Comparison of ENCODE assay signal across 27 mouse cellular contexts in the genomic region with DNA sequence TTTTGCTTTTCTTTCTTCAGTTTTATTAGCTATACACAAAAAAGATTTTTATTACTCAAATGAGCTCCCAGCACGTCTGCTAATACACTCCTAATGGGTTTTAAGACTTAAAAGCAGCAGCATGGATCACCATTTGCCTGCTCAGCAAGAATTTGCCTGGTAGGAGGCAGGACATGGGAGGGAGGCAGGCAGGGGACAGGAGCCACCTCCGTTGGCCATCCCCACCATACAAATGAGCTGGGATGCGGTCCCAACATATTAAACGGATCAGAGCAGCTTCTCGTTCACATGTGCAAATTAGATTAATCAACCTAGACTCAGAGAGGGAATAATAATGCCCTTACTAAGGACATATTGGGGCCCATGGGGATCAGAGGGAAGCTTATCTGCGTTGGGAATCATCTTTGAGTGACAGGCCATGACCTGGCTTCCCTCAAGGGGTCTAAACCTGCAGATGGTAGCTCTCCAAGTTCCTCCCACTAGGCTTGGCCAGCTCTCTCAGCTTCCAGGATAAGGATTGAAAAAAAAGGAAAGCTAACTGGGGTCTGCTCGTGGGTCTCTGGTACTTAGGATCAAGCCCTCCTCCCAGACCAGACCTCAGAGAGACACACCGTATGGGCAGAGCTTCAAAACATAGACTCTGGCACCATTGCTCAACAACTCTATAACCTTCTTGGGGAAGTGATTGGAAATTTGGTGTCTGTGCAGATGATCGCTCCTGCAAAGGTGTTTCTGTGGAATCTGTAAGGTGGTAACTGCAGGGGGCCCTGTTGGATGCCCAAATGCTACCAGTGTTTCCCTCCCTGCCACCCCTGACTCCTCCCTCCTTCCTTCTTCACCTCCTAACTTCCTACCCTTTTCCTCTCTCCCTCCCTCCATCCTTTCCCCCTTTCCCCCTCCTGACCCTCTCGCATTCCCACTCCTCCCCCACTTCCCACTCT.
A peak's percentile ranks its signal among the peaks of the same experiment; 100 is the strongest.
DNase-seq lines count a peak whose midpoint lies in the region; ATAC-seq and TF ChIP-seq lines count a peak whose summit lies in the region.
"Had no signal": no experiment of that assay in that cellular context is flagged by ENCODE, and none has a peak within 500 bp of the region (broad histone marks: within the 10 kb centered on the region; RNA-seq: fewer than 3 reads in every experiment).

No protein-coding gene starts in this region.

- peak; percentile 46 to 73 for DNase-seq in cerebellum, postnatal 14 days
- no peak for DNase-seq in cerebellum, adult 11-12 months
- no peak for DNase-seq in midbrain, postnatal 0 days (ENCODE audit: low spot score)
- peak; percentile 32 for DNase-seq in retina, embryonic 14.5 days (ENCODE audit: low spot score)
- no peak for DNase-seq in left cerebral cortex, adult 18-20 months (ENCODE audit: low spot score in 2 of 2)
- DNase-seq in thymus, postnatal 14 days: no peak
- DNase-seq: adrenal gland, postnatal 10 days; embryo, embryonic 11 days; gastrocnemius, adult 2 months; gastrocnemius, postnatal 36 days; heart, adult 18-20 months; heart, postnatal 4 days; kidney, adult 2 months; kidney, postnatal 36 days; lung, postnatal 36 days had no signal

- no peaks in the 10 kb centered on the region for H3K36me3 ChIP-seq in midbrain, embryonic 12.5 days
- no peaks in the 10 kb centered on the region for H3K36me3 ChIP-seq in midbrain, postnatal 0 days (ENCODE audit: insufficient read depth, low read length)
- H3K36me3 ChIP-seq in hindbrain, embryonic 16.5 days (ENCODE audit: control insufficient read depth, insufficient read depth, low read length): no peaks in the 10 kb centered on the region
- H3K36me3 ChIP-seq: embryonic facial prominence, embryonic 12.5 days; forebrain, embryonic 15.5 days; limb, embryonic 13.5 days; lung, embryonic 15.5 days had no signal

- no peak overlapping the region for H3K4me3 ChIP-seq in midbrain, embryonic 12.5 days
- no peak overlapping the region for H3K4me3 ChIP-seq in midbrain, postnatal 0 days (ENCODE audit: low read depth, low read length)
- H3K4me3 ChIP-seq in hindbrain, embryonic 16.5 days (ENCODE audit: low read length): no peak overlapping the region
- H3K4me3 ChIP-seq: embryonic facial prominence, embryonic 12.5 days; forebrain, embryonic 15.5 days; gastrocnemius, adult 2 months; layer of hippocampus, adult 2 months; limb, embryonic 13.5 days; lung, embryonic 15.5 days; myocyte had no signal

- peaks cover 7% of the 10 kb centered on the region; the same call in 1 of the 2 replicates for H3K4me1 ChIP-seq in midbrain, embryonic 12.5 days
- H3K4me1 ChIP-seq in midbrain, postnatal 0 days (ENCODE audit: insufficient read depth, low read length): no peaks in the 10 kb centered on the region
- H3K4me1 ChIP-seq in hindbrain, embryonic 16.5 days (ENCODE audit: control insufficient read depth, insufficient read depth, low read depth, low read length): peaks cover 2% of the 10 kb centered on the region; the same call in 1 of the 2 replicates
- H3K4me1 ChIP-seq: embryonic facial prominence, embryonic 12.5 days; forebrain, embryonic 15.5 days; limb, embryonic 13.5 days; lung, embryonic 15.5 days had no signal

- no peak for TF ChIP-seq CTCF in midbrain, postnatal 0 days (IDR thresholded peaks at IDR 0.05)

- no peak overlapping the region for H3K4me2 ChIP-seq in midbrain, embryonic 12.5 days (replicated peaks)
- H3K4me2 ChIP-seq in midbrain, postnatal 0 days (ENCODE audit: low read depth, low read length, poor library complexity, severe bottlenecking): no peak overlapping the region
- no peak overlapping the region for H3K4me2 ChIP-seq in hindbrain, embryonic 16.5 days (ENCODE audit: low read length)
- H3K4me2 ChIP-seq: embryonic facial prominence, embryonic 12.5 days; forebrain, embryonic 15.5 days; heart, embryonic 11.5 days; limb, embryonic 13.5 days; liver, embryonic 11.5 days; lung, embryonic 15.5 days had no signal

- no peak for ATAC-seq in midbrain, embryonic 12.5 days (ENCODE audit: low FRiP score, low read depth)
- no peak for ATAC-seq in midbrain, postnatal 0 days (ENCODE audit: low FRiP score)
- ATAC-seq in hindbrain, embryonic 16.5 days: peak; percentile 63
- ATAC-seq: forebrain, embryonic 15.5 days; midbrain, embryonic 16.5 days; Patski had no signal

- 54% methylated on average over 10 of the region's 10 CpGs for WGBS in midbrain, embryonic 12.5 days
- 40% methylated on average over 10 of the region's 10 CpGs for WGBS in midbrain, postnatal 0 days
- 40% methylated on average over 10 of the region's 10 CpGs for WGBS in hindbrain, embryonic 16.5 days

- no peak overlapping the region for H3K9ac ChIP-seq in midbrain, embryonic 12.5 days (replicated peaks)
- no peak overlapping the region for H3K9ac ChIP-seq in midbrain, postnatal 0 days (replicated peaks; ENCODE audit: low read length, poor library complexity, severe bottlenecking)
- no peak overlapping the region for H3K9ac ChIP-seq in hindbrain, embryonic 16.5 days (ENCODE audit: low read depth, low read length)
- H3K9ac ChIP-seq: embryonic facial prominence, embryonic 12.5 days; forebrain, embryonic 15.5 days; limb, embryonic 13.5 days; lung, embryonic 15.5 days had no signal

- 0 out of 2 replicates have a peak, but pooled peaks cover 4% of the 10 kb centered on the region for H3K9me3 ChIP-seq in midbrain, embryonic 12.5 days
- H3K9me3 ChIP-seq in midbrain, postnatal 0 days (ENCODE audit: low read length): no peaks in the 10 kb centered on the region
- no peaks in the 10 kb centered on the region for H3K9me3 ChIP-seq in hindbrain, embryonic 16.5 days (ENCODE audit: control insufficient read depth, low read length)
- H3K9me3 ChIP-seq: embryonic facial prominence, embryonic 12.5 days; forebrain, embryonic 15.5 days; limb, embryonic 13.5 days; lung, embryonic 15.5 days had no signal

- H3K27me3 ChIP-seq in midbrain, embryonic 12.5 days: no peaks in the 10 kb centered on the region
- H3K27me3 ChIP-seq in midbrain, postnatal 0 days (ENCODE audit: insufficient read depth, low read length): no peaks in the 10 kb centered on the region
- no peaks in the 10 kb centered on the region for H3K27me3 ChIP-seq in hindbrain, embryonic 16.5 days (replicated peaks; ENCODE audit: control insufficient read depth, insufficient read depth, low read length)
- H3K27me3 ChIP-seq: embryonic facial prominence, embryonic 12.5 days; forebrain, embryonic 15.5 days; limb, embryonic 13.5 days; lung, embryonic 15.5 days; Patski had no signal

- 0 out of 2 replicates have a peak overlapping the region, but pooled peaks have one; percentile 6 for H3K27ac ChIP-seq in midbrain, embryonic 12.5 days (replicated peaks)
- H3K27ac ChIP-seq in midbrain, postnatal 0 days (ENCODE audit: low read depth, low read length): no peak overlapping the region
- no peak overlapping the region; the same call in 1 of the 2 replicates for H3K27ac ChIP-seq in hindbrain, embryonic 16.5 days (ENCODE audit: low read depth, low read length)
- H3K27ac ChIP-seq: embryonic facial prominence, embryonic 12.5 days; forebrain, embryonic 15.5 days; gastrocnemius, adult 2 months; layer of hippocampus, adult 2 months; limb, embryonic 13.5 days; lung, embryonic 15.5 days had no signal

Comparison
In these comparisons a context has a peak if more than half of its experiments do, and no peak if none do; other contexts are left out.
1. DNase-seq: peak in cerebellum, postnatal 14 days (2 of 2) and retina, embryonic 14.5 days (single experiment); none in cerebellum, adult 11-12 months (single experiment), midbrain, postnatal 0 days (single experiment), left cerebral cortex, adult 18-20 months (0 of 2) and thymus, postnatal 14 days (single experiment).